Mouse (Mus musculus): Measurements from ENCODE around the gene Arhgef28. TPM values are rescaled to one million over a fixed set of nuclear protein-coding genes. Genes with fewer than 3 reads are reported as not detected.

Arhgef28 gene
- polyA plus RNA-seq, 1 experiment = 1.1 TPM

- no peak overlapping the region for H3K4me3 ChIP-seq (ENCODE audit: insufficient read depth, poor library complexity, severe bottlenecking)
- no peak for TF ChIP-seq FOSL1 (IDR thresholded peaks at IDR 0.05; ENCODE audit: insufficient read depth, low read length, poor library complexity, severe bottlenecking)
- TF ChIP-seq CTCF (IDR thresholded peaks at IDR 0.05; ENCODE audit: control insufficient read depth, insufficient read depth, insufficient read length) = no peak
- no peak for TF ChIP-seq MYOG (IDR thresholded peaks at IDR 0.05; ENCODE audit: control insufficient read depth, extremely low read depth, insufficient read length)
- no peak for TF ChIP-seq CEBPB (IDR thresholded peaks at IDR 0.05; ENCODE audit: low read depth)
- TF ChIP-seq USF1 (IDR thresholded peaks at IDR 0.05; ENCODE audit: low read depth) = no peak
- no peak for TF ChIP-seq MAX (IDR thresholded peaks at IDR 0.05)
- TF ChIP-seq MYOD1 (IDR thresholded peaks at IDR 0.05; ENCODE audit: control insufficient read depth, insufficient read length, low read depth) = no peak
- H3ac ChIP-seq (ENCODE audit: control insufficient read depth, insufficient read length, low read depth) = no peak overlapping the region
- H3K79me3 ChIP-seq (ENCODE audit: low read depth) = no peaks in the 10 kb centered on the region
- no peaks in the 10 kb centered on the region for H3K36me3 ChIP-seq (ENCODE audit: control insufficient read depth, insufficient read depth)
- no peaks in the 10 kb centered on the region for H3K79me2 ChIP-seq (ENCODE audit: control insufficient read depth, insufficient read depth)
- no peaks in the 10 kb centered on the region for H3K27me3 ChIP-seq (ENCODE audit: control insufficient read depth, insufficient read depth, insufficient read length)
Measured at GRCm38 (mm10) chr13:97941099-97941498, 265.1 kb downstream of the Arhgef28 start.

GRCm38 (mm10) chr13:97939433-97940160, 266.6 kb downstream of the Arhgef28 start:
- no peak overlapping the region for H3ac ChIP-seq (ENCODE audit: control insufficient read depth, insufficient read length, low read depth)
- no peaks in the 10 kb centered on the region for H3K79me2 ChIP-seq (ENCODE audit: control insufficient read depth, insufficient read depth)
- H3K36me3 ChIP-seq (ENCODE audit: control insufficient read depth, insufficient read depth) = no peaks in the 10 kb centered on the region
- TF ChIP-seq MYOD1 (IDR thresholded peaks at IDR 0.05; ENCODE audit: control insufficient read depth, insufficient read length, low read depth) (no peak), MYOG (IDR thresholded peaks at IDR 0.05; ENCODE audit: control insufficient read depth, extremely low read depth, insufficient read length) (no peak), USF1 (IDR thresholded peaks at IDR 0.05; ENCODE audit: low read depth) (no peak), MAX (IDR thresholded peaks at IDR 0.05) (no peak), CTCF (IDR thresholded peaks at IDR 0.05; ENCODE audit: control insufficient read depth, insufficient read depth, insufficient read length) (no peak), CEBPB (IDR thresholded peaks at IDR 0.05; ENCODE audit: low read depth) (no peak), FOSL1 (IDR thresholded peaks at IDR 0.05; ENCODE audit: insufficient read depth, low read length, poor library complexity, severe bottlenecking) (no peak)
- H3K4me3 ChIP-seq (ENCODE audit: insufficient read depth, poor library complexity, severe bottlenecking) = no peak overlapping the region
- H3K79me3 ChIP-seq (ENCODE audit: low read depth) = no peaks in the 10 kb centered on the region
- no peaks in the 10 kb centered on the region for H3K27me3 ChIP-seq (ENCODE audit: control insufficient read depth, insufficient read depth, insufficient read length)

- Histone ChIP-seq H3K27me3 (ENCODE audit: control insufficient read depth, insufficient read depth, insufficient read length) (no peaks in the 10 kb centered on the region), H3K4me3 (ENCODE audit: insufficient read depth, poor library complexity, severe bottlenecking) (no peak overlapping the region), H3K79me3 (ENCODE audit: low read depth) (no peaks in the 10 kb centered on the region), H3ac (ENCODE audit: control insufficient read depth, insufficient read length, low read depth) (no peak overlapping the region), H3K36me3 (ENCODE audit: control insufficient read depth, insufficient read depth) (no peaks in the 10 kb centered on the region), H3K79me2 (ENCODE audit: control insufficient read depth, insufficient read depth) (no peaks in the 10 kb centered on the region)
- TF ChIP-seq FOSL1 (IDR thresholded peaks at IDR 0.05; ENCODE audit: insufficient read depth, low read length, poor library complexity, severe bottlenecking) (no peak), CTCF (IDR thresholded peaks at IDR 0.05; ENCODE audit: control insufficient read depth, insufficient read depth, insufficient read length) (peak; percentile 54)
Measured at GRCm38 (mm10) chr13:97938596-97939297, 267.5 kb downstream of the Arhgef28 start.

GRCm38 (mm10) chr13:97937919-97938318, 268.3 kb downstream of the Arhgef28 start:
- H3K36me3 ChIP-seq (ENCODE audit: control insufficient read depth, insufficient read depth) = no peaks in the 10 kb centered on the region

GRCm38 (mm10) chr13:97928135-97928497, 278.1 kb downstream of the Arhgef28 start:
- Histone ChIP-seq H3K4me3 (ENCODE audit: insufficient read depth, poor library complexity, severe bottlenecking) (no peak overlapping the region), H3K36me3 (ENCODE audit: control insufficient read depth, insufficient read depth) (no peaks in the 10 kb centered on the region), H3ac (ENCODE audit: control insufficient read depth, insufficient read length, low read depth) (no peak overlapping the region), H3K79me3 (ENCODE audit: low read depth) (no peaks in the 10 kb centered on the region), H3K27me3 (ENCODE audit: control insufficient read depth, insufficient read depth, insufficient read length) (no peaks in the 10 kb centered on the region), H3K79me2 (ENCODE audit: control insufficient read depth, insufficient read depth) (no peaks in the 10 kb centered on the region)
- no peak for TF ChIP-seq USF1 (IDR thresholded peaks at IDR 0.05; ENCODE audit: low read depth)
- no peak for TF ChIP-seq CEBPB (IDR thresholded peaks at IDR 0.05; ENCODE audit: low read depth)
- TF ChIP-seq MYOG (IDR thresholded peaks at IDR 0.05; ENCODE audit: control insufficient read depth, extremely low read depth, insufficient read length) = no peak
- no peak for TF ChIP-seq MYOD1 (IDR thresholded peaks at IDR 0.05; ENCODE audit: control insufficient read depth, insufficient read length, low read depth)
- TF ChIP-seq FOSL1 (IDR thresholded peaks at IDR 0.05; ENCODE audit: insufficient read depth, low read length, poor library complexity, severe bottlenecking) = no peak
- TF ChIP-seq MAX (IDR thresholded peaks at IDR 0.05) = no peak
- no peak for TF ChIP-seq CTCF (IDR thresholded peaks at IDR 0.05; ENCODE audit: control insufficient read depth, insufficient read depth, insufficient read length)

More at GRCm38 (mm10) chr13:97937919-97938318, 268.3 kb downstream of the Arhgef28 start:
- Histone ChIP-seq H3K4me3 (ENCODE audit: insufficient read depth, poor library complexity, severe bottlenecking) (no peak overlapping the region), H3K79me3 (ENCODE audit: low read depth) (no peaks in the 10 kb centered on the region), H3K79me2 (ENCODE audit: control insufficient read depth, insufficient read depth) (no peaks in the 10 kb centered on the region), H3ac (ENCODE audit: control insufficient read depth, insufficient read length, low read depth) (no peak overlapping the region), H3K27me3 (ENCODE audit: control insufficient read depth, insufficient read depth, insufficient read length) (no peaks in the 10 kb centered on the region)
- no peak for TF ChIP-seq FOSL1 (IDR thresholded peaks at IDR 0.05; ENCODE audit: insufficient read depth, low read length, poor library complexity, severe bottlenecking)
- TF ChIP-seq MAX (IDR thresholded peaks at IDR 0.05) = no peak
- TF ChIP-seq USF1 (IDR thresholded peaks at IDR 0.05; ENCODE audit: low read depth) = no peak
- TF ChIP-seq MYOG (IDR thresholded peaks at IDR 0.05; ENCODE audit: control insufficient read depth, extremely low read depth, insufficient read length) = no peak
- TF ChIP-seq CEBPB (IDR thresholded peaks at IDR 0.05; ENCODE audit: low read depth) = no peak
- peak; percentile 11 for TF ChIP-seq CTCF (IDR thresholded peaks at IDR 0.05; ENCODE audit: control insufficient read depth, insufficient read depth, insufficient read length)
- TF ChIP-seq MYOD1 (IDR thresholded peaks at IDR 0.05; ENCODE audit: control insufficient read depth, insufficient read length, low read depth) = no peak

All from C2C12 (cell line).